Mouse (Mus musculus) kidney, postnatal 0 days (tissue): Measurements from ENCODE around the gene Ints7. TPM values are rescaled to one million over a fixed set of nuclear protein-coding genes. Genes with fewer than 3 reads are reported as not detected.

Experiments used
- ATAC-seq: fragments of 200-750 bp; cut with Nextera tagmentation; replicated peaks from 2 replicates; pipeline ENCODE4 v1.8.0; 2017; ENCODE audit warnings: low read depth, moderate number of reproducible peaks, moderate TSS enrichment, moderate library complexity; ENCODE audit not compliant: low FRiP score
- DNase-seq: peaks from one replicate; pipeline ENCODE4 v3.0.0-alpha.2; 2016; ENCODE audit warnings: low spot score
- H3K27ac ChIP-seq: fragments of 300-500 bp; sonication (generic); 2 replicates; pipeline ENCODE4 v1.5.1; 2014; ENCODE audit warnings: mild to moderate bottlenecking
- H3K27me3 ChIP-seq: fragments of 300-500 bp; sonication (generic); 2 replicates; pipeline ENCODE4 v1.6.1; 2014; ENCODE audit warnings: low read length, mixed read lengths; ENCODE audit not compliant: insufficient read depth
- H3K36me3 ChIP-seq: fragments of 300-500 bp; sonication (generic); 2 replicates; pipeline ENCODE4 v1.6.1; 2014; ENCODE audit warnings: low read length, mixed read lengths; ENCODE audit not compliant: insufficient read depth
- H3K4me1 ChIP-seq: fragments of 300-500 bp; sonication (generic); replicated peaks from 2 replicates; pipeline ENCODE4 v1.6.1; 2014; ENCODE audit warnings: antibody characterized with exemption, low read length, mixed read lengths; ENCODE audit not compliant: insufficient read depth
- H3K4me2 ChIP-seq: fragments of 300-500 bp; sonication (generic); 2 replicates; pipeline ENCODE4 v1.6.1; 2014; ENCODE audit warnings: mild to moderate bottlenecking, low read length, moderate library complexity, mixed read lengths
- H3K4me3 ChIP-seq: fragments of 300-500 bp; sonication (generic); replicated peaks from 2 replicates; pipeline ENCODE4 v1.5.1; 2014; ENCODE audit warnings: low read depth, low read length
- H3K9ac ChIP-seq: fragments of 300-500 bp; sonication (generic); 2 replicates; pipeline ENCODE4 v1.6.1; 2014; ENCODE audit warnings: low read depth, low read length
- H3K9me3 ChIP-seq: fragments of 300-500 bp; sonication (generic); replicated peaks from 2 replicates; pipeline ENCODE4 v1.6.1; 2016; ENCODE audit warnings: low read length, inconsistent platforms, mixed read lengths
- CTCF ChIP-seq: IDR thresholded peaks from 2 replicates; pipeline ENCODE4 v1.5.1; 2016; ENCODE audit warnings: antibody characterized with exemption, low read depth, mild to moderate bottlenecking, moderate library complexity
- WGBS: fragments of 180-500 bp; shearing (Covaris S2); extraction: QIAGEN DNeasy Blood & Tissue Kit; methylation state at CpG from one replicate; pipeline ENCODE4 v1.1.7; 2014; 5-methylcytosine and 5-hydroxymethylcytosine counted together
- polyA plus RNA-seq: library from polyadenylated mRNA; unstranded; fragments of >200 nt; fragmentation: Nextera tagmentation; extraction: Ambion mirVana; gene quantifications from 2 replicates; pipeline ENCODE4 v1.2.1, GENCODE M21; 2015

The Ints7 gene
- polyA plus RNA-seq, 1 experiment from 2014 or later, result 31.7 TPM

GRCm38 (mm10) chr1:191579524-191579923, 4.1 kb downstream of the Ints7 start:
- Histone ChIP-seq H3K27me3 (no peaks in the 10 kb centered on the region), H3K36me3 (peaks cover 16% of the 10 kb centered on the region), H3K4me3 (no peak overlapping the region), H3K4me2 (no peak overlapping the region), H3K4me1 (peaks cover 14% of the 10 kb centered on the region), H3K9me3 (no peaks in the 10 kb centered on the region), H3K27ac (no peak overlapping the region), H3K9ac (no peak overlapping the region)
- ATAC-seq (no peak), DNase-seq (no peak)
- no peak for TF ChIP-seq CTCF
- WGBS, result 86% methylated on average over 3 of the region's 3 CpGs

- Histone ChIP-seq H3K27ac (no peak overlapping the region), H3K4me2 (no peak overlapping the region), H3K9ac (no peak overlapping the region), H3K4me3 (no peak overlapping the region), H3K36me3 (peaks cover 20% of the 10 kb centered on the region), H3K4me1 (peaks cover 14% of the 10 kb centered on the region), H3K27me3 (no peaks in the 10 kb centered on the region), H3K9me3 (no peaks in the 10 kb centered on the region)
- 86% methylated on average over 4 of the region's 4 CpGs for WGBS
- ATAC-seq, result no peak
- no peak for DNase-seq
- TF ChIP-seq CTCF, result no peak
Observed at GRCm38 (mm10) chr1:191581641-191582040, 6.2 kb downstream of the Ints7 start.

GRCm38 (mm10) chr1:191583836-191584235, 8.4 kb downstream of the Ints7 start:
- no peaks in the 10 kb centered on the region for H3K9me3 ChIP-seq
- 97% methylated on average over 4 of the region's 4 CpGs for WGBS
- no peak overlapping the region for H3K27ac ChIP-seq
- H3K9ac ChIP-seq, result no peak overlapping the region
- no peak for ATAC-seq
- H3K4me3 ChIP-seq, result no peak overlapping the region
- H3K4me2 ChIP-seq, result no peak overlapping the region
- H3K36me3 ChIP-seq, result peaks cover 31% of the 10 kb centered on the region
- H3K27me3 ChIP-seq, result no peaks in the 10 kb centered on the region
- TF ChIP-seq CTCF, result no peak
- no peak for DNase-seq
- H3K4me1 ChIP-seq, result no peaks in the 10 kb centered on the region

- ATAC-seq, result no peak
- Histone ChIP-seq H3K27ac (no peak overlapping the region), H3K36me3 (peaks cover 31% of the 10 kb centered on the region), H3K4me2 (no peak overlapping the region), H3K27me3 (no peaks in the 10 kb centered on the region), H3K4me1 (no peaks in the 10 kb centered on the region), H3K9me3 (no peaks in the 10 kb centered on the region), H3K4me3 (no peak overlapping the region), H3K9ac (no peak overlapping the region)
- WGBS, result 93% methylated on average over 4 of the region's 4 CpGs
- peak; percentile 37; the same call in 1 of the 2 replicates for TF ChIP-seq CTCF
- DNase-seq, result no peak
Observed at GRCm38 (mm10) chr1:191584483-191584882, 9.0 kb downstream of the Ints7 start.

- TF ChIP-seq CTCF, result peak; percentile 39; the same call in 1 of the 2 replicates
- H3K9me3 ChIP-seq, result no peaks in the 10 kb centered on the region
- WGBS, result 78% methylated on average over 2 of the region's 2 CpGs
- no peak overlapping the region for H3K9ac ChIP-seq
- no peak overlapping the region for H3K27ac ChIP-seq
- no peak for ATAC-seq
- no peak overlapping the region for H3K4me3 ChIP-seq
- H3K27me3 ChIP-seq, result no peaks in the 10 kb centered on the region
- peaks cover 31% of the 10 kb centered on the region for H3K36me3 ChIP-seq
- H3K4me1 ChIP-seq, result no peaks in the 10 kb centered on the region
- no peak overlapping the region for H3K4me2 ChIP-seq
- peak; percentile 11 for DNase-seq
Observed at GRCm38 (mm10) chr1:191585704-191586103, 10.3 kb downstream of the Ints7 start.

- no peak overlapping the region for H3K27ac ChIP-seq
- 96% methylated on average over 3 of the region's 3 CpGs for WGBS
- H3K9me3 ChIP-seq, result no peaks in the 10 kb centered on the region
- no peak overlapping the region for H3K4me3 ChIP-seq
- no peaks in the 10 kb centered on the region for H3K27me3 ChIP-seq
- peaks cover 31% of the 10 kb centered on the region for H3K36me3 ChIP-seq
- H3K9ac ChIP-seq, result no peak overlapping the region
- DNase-seq (peak; percentile 10), ATAC-seq (no peak)
- H3K4me1 ChIP-seq, result no peaks in the 10 kb centered on the region
- peak; percentile 42; the same call in 1 of the 2 replicates for TF ChIP-seq CTCF
- H3K4me2 ChIP-seq, result no peak overlapping the region
Observed at GRCm38 (mm10) chr1:191587062-191587461, 11.6 kb downstream of the Ints7 start.

- H3K27me3 ChIP-seq, result no peaks in the 10 kb centered on the region
- no peak for DNase-seq
- WGBS, result 94% methylated on average over 2 of the region's 2 CpGs
Observed at GRCm38 (mm10) chr1:191588749-191589148, 13.3 kb downstream of the Ints7 start.

More at GRCm38 (mm10) chr1:191588749-191589148, 13.3 kb downstream of the Ints7 start:
- Histone ChIP-seq H3K4me3 (no peak overlapping the region), H3K27ac (no peak overlapping the region), H3K36me3 (peaks cover 23% of the 10 kb centered on the region), H3K9me3 (no peaks in the 10 kb centered on the region), H3K9ac (no peak overlapping the region), H3K4me1 (no peaks in the 10 kb centered on the region), H3K4me2 (no peak overlapping the region)
- no peak for ATAC-seq
- TF ChIP-seq CTCF, result no peak
